Mouse (Mus musculus) spleen, adult 2 months (tissue): ENCODE measurements around the gene Tamm41.

Source experiments
- CTCF ChIP-seq: fragments of 200-500 bp; IDR thresholded peaks from 2 replicates; pipeline ENCODE4 v1.5.1; 2011; ENCODE audit warnings: mild to moderate bottlenecking, inconsistent platforms; ENCODE audit not compliant: insufficient read depth, insufficient read length, insufficient replicate concordance; ENCODE audit errors: extremely low read depth
- POLR2A ChIP-seq: fragments of 200-500 bp; IDR thresholded peaks from 2 replicates; pipeline ENCODE4 v1.6.1; 2011; ENCODE audit warnings: low read depth, low read length, inconsistent platforms

GRCm38 (mm10) chr6:115013574-115013973 is 24.1 kb downstream of the Tamm41 start:
- TF ChIP-seq CTCF (no peak), POLR2A (no peak)
